Mouse (Mus musculus): ENCODE measurements around the gene Vwa1.

GRCm38 (mm10) chr4:155791240-155791933 lies 16.9 kb upstream of the Vwa1 start:
- TF ChIP-seq CTCF (IDR thresholded peaks at IDR 0.05) (no peak), EP300 (IDR thresholded peaks at IDR 0.05) (no peak)
